Mouse (Mus musculus) kidney, adult 8-10 months (tissue): ENCODE measurements at regions not wholly inside any gene's neighbourhood (a gene's known extent, or its start where the extent isn't known, plus 50 kb on each side); places are given as distances from the start of the nearest gene placed in this dataset.
A peak's percentile ranks its signal among the peaks of the same experiment; 100 is the strongest.

Experiments
- DNase-seq, 2 experiments: peaks; one replicate each; pipeline ENCODE4 v3.0.0; 2022

GRCm38 (mm10) chrX:35683332-35683731, 205.3 kb upstream of the Dock11 start:
- peak; percentile 0 to 7 for DNase-seq
